Mouse (Mus musculus) megakaryocyte, embryonic 14.5 days (primary cell): Measurements from ENCODE around the gene Nacc1. TPM values are rescaled to one million over a fixed set of nuclear protein-coding genes. Genes with fewer than 3 reads are reported as not detected.

ENCODE experiments used
- H3K27me3 ChIP-seq: replicated peaks from 2 replicates; pipeline ENCODE3; 2012; ENCODE audit warnings: inconsistent platforms
- H3K36me3 ChIP-seq: replicated peaks from 2 replicates; pipeline ENCODE3; 2012; ENCODE audit warnings: low read length, inconsistent platforms, mixed read lengths
- H3K4me1 ChIP-seq: 2 replicates; pipeline ENCODE4 v1.6.1; 2012; ENCODE audit warnings: inconsistent platforms
- H3K4me3 ChIP-seq: replicated peaks from 2 replicates; pipeline ENCODE3; 2012; ENCODE audit warnings: moderate library complexity, mild to moderate bottlenecking, inconsistent platforms
- H3K9me3 ChIP-seq: 2 replicates; pipeline ENCODE4 v1.6.1; 2012; ENCODE audit warnings: inconsistent platforms
- FLI1 ChIP-seq: IDR thresholded peaks from 2 replicates; pipeline ENCODE4 v1.6.1; 2012; ENCODE audit warnings: low read length, inconsistent platforms, mixed read lengths
- GATA1 ChIP-seq: IDR thresholded peaks from 3 replicates; pipeline ENCODE4 v1.6.1; 2012; ENCODE audit warnings: mixed read lengths, low read length, inconsistent platforms, borderline replicate concordance
- polyA plus RNA-seq: library from polyadenylated mRNA; stranded (reverse); fragments of >175 nt; gene quantifications from 2 replicates; pipeline ENCODE4 v1.2.3, GENCODE M21; 2012; ENCODE audit warnings: low replicate concordance; ENCODE audit not compliant: insufficient read depth

Gene Nacc1
- polyA plus RNA-seq, 1 experiment = 144 TPM

GRCm38 (mm10) chr8:84641578-84642361 lies 45.9 kb downstream of the Nacc1 start:
- TF ChIP-seq GATA1 = no peak
- TF ChIP-seq FLI1 = no peak
- Histone ChIP-seq H3K4me3 (no peak overlapping the region), H3K9me3 (no peaks in the 10 kb centered on the region), H3K4me1 (peaks cover 22% of the 10 kb centered on the region), H3K36me3 (no peaks in the 10 kb centered on the region), H3K27me3 (peaks cover 17% of the 10 kb centered on the region)

- TF ChIP-seq GATA1 (no peak), FLI1 (no peak)
- H3K4me1 ChIP-seq = peaks cover 22% of the 10 kb centered on the region
- H3K36me3 ChIP-seq = no peaks in the 10 kb centered on the region
- H3K9me3 ChIP-seq = no peaks in the 10 kb centered on the region
- peaks cover 24% of the 10 kb centered on the region for H3K27me3 ChIP-seq
- no peak overlapping the region for H3K4me3 ChIP-seq
These were observed 46.9 kb downstream of the Nacc1 start for GRCm38 (mm10) chr8:84640617-84641294.

- H3K9me3 ChIP-seq = no peaks in the 10 kb centered on the region
- no peak for TF ChIP-seq GATA1
- TF ChIP-seq FLI1 = no peak
- H3K27me3 ChIP-seq = peaks cover 28% of the 10 kb centered on the region
- peak overlapping the region; percentile 94 for H3K4me3 ChIP-seq
- peaks cover 22% of the 10 kb centered on the region for H3K4me1 ChIP-seq
- H3K36me3 ChIP-seq = no peaks in the 10 kb centered on the region
These were observed 47.6 kb downstream of the Nacc1 start for GRCm38 (mm10) chr8:84640010-84640588.

GRCm38 (mm10) chr8:84639162-84640009 lies 48.3 kb downstream of the Nacc1 start:
- no peaks in the 10 kb centered on the region for H3K36me3 ChIP-seq
- TF ChIP-seq FLI1 (no peak), GATA1 (no peak)
- peak overlapping the region; percentile 94 for H3K4me3 ChIP-seq
- peaks cover 35% of the 10 kb centered on the region for H3K27me3 ChIP-seq
- peaks cover 22% of the 10 kb centered on the region for H3K4me1 ChIP-seq
- H3K9me3 ChIP-seq = no peaks in the 10 kb centered on the region

GRCm38 (mm10) chr8:84638555-84639161 lies 49.0 kb downstream of the Nacc1 start:
- TF ChIP-seq GATA1 (no peak), FLI1 (no peak)
- Histone ChIP-seq H3K4me1 (peaks cover 22% of the 10 kb centered on the region), H3K36me3 (no peaks in the 10 kb centered on the region), H3K4me3 (peak overlapping the region; percentile 94), H3K9me3 (no peaks in the 10 kb centered on the region), H3K27me3 (peaks cover 41% of the 10 kb centered on the region)

GRCm38 (mm10) chr8:84637946-84638554 lies 49.6 kb downstream of the Nacc1 start:
- Histone ChIP-seq H3K4me3 (peak overlapping the region; percentile 94), H3K4me1 (peaks cover 19% of the 10 kb centered on the region), H3K9me3 (no peaks in the 10 kb centered on the region), H3K36me3 (no peaks in the 10 kb centered on the region), H3K27me3 (peaks cover 47% of the 10 kb centered on the region)
- no peak for TF ChIP-seq GATA1
- TF ChIP-seq FLI1 = no peak

- Histone ChIP-seq H3K9me3 (peaks cover 6% of the 10 kb centered on the region), H3K36me3 (no peaks in the 10 kb centered on the region), H3K4me3 (no peak overlapping the region), H3K4me1 (peaks cover 11% of the 10 kb centered on the region), H3K27me3 (peaks cover 53% of the 10 kb centered on the region)
- TF ChIP-seq FLI1 = no peak
- TF ChIP-seq GATA1 = no peak
These were observed 51.5 kb downstream of the Nacc1 start for GRCm38 (mm10) chr8:84636051-84636691.

- no peak overlapping the region for H3K4me3 ChIP-seq
- H3K36me3 ChIP-seq = no peaks in the 10 kb centered on the region
- H3K4me1 ChIP-seq = peaks cover 11% of the 10 kb centered on the region
- peaks cover 6% of the 10 kb centered on the region for H3K9me3 ChIP-seq
- TF ChIP-seq FLI1 (no peak), GATA1 (no peak)
- peaks cover 53% of the 10 kb centered on the region for H3K27me3 ChIP-seq
These were observed 52.1 kb downstream of the Nacc1 start for GRCm38 (mm10) chr8:84635397-84636050.
